Mouse (Mus musculus): Measurements from ENCODE around the gene Evx2.

DNA sequence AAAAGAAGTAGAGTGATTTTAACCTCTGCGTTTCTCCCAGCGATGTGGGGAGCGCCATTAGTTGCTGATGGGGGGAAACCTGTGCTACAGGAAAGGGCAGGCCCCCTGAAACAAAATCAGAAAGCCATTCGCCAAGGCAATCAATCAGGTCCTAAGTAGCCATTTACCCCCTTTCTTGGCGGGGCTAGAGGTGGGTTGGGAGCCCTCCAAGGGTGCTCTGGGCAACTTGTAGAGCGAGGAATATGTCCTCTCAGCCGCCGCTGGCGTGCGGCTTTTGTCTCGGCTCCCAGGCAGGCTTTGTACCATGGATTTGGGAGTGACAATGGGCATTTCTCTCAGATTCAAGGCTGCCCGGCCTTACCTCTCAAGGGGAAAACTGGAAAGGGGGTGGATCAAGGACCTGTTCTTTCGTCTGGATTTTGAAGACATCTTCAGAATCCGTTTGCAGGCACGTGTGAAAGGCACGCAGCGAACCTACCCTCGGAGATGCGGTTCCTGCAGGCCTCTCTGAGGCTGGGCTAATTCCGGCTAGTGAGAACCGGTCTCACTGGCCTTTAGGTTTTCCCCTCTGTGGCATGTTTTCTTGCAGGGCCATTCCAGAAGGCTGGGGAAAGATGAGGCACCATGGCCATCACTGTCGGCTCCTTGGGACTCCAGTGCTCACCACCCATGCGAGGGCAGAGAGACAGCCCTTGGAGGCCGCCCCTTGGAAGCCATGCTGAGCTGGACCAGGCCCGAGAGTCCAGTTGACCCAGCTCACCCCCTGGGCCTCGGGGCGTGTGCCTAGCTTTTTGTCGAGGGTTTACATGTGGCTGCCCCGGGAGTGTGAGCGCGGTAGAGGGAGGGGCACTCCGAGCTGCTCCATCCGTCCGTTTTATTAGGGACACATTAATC lies 37.3 kb upstream of the Evx2 start:
- TF ChIP-seq CTCF (IDR thresholded peaks at IDR 0.05; ENCODE audit: low read depth) = no peak
- no peak for TF ChIP-seq EP300 (IDR thresholded peaks at IDR 0.05; ENCODE audit: low read depth)
